ENCODE assay signal across 9 mouse cellular contexts in the genomic region with DNA sequence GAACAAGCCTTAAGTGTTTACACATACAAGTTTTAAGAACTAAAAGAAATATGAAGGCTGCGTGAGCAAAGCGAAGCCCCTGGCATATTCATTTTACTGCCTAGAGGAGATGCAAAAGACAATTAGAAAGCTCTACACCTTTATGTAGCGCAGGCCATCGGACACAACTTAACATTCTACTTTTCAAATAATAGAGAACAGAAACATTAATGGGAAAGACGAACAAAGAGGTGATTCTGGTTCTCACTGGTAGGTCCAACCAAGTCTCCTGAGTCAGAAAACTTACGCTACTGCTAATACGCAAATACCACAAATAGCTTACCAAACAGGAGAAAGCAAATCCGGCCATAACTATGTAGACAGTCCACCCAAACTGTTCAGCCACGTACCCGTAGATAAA. TPM values are rescaled to one million over a fixed set of nuclear protein-coding genes. Genes with fewer than 3 reads are reported as not detected.
DNase-seq lines count a peak whose midpoint lies in the region; ATAC-seq and TF ChIP-seq lines count a peak whose summit lies in the region.
"Had no signal": no experiment of that assay in that cellular context is flagged by ENCODE, and none has a peak within 500 bp of the region (broad histone marks: within the 10 kb centered on the region; RNA-seq: fewer than 3 reads in every experiment).

No protein-coding gene starts in this region.

- no peak for ATAC-seq in embryonic facial prominence, embryonic 11.5 days (replicated peaks; ENCODE audit: insufficient number of reproducible peaks, low FRiP score, low TSS enrichment, low read depth)
- ATAC-seq in intestine, embryonic 15.5 days = no peak
- no peak for ATAC-seq in neural tube, embryonic 12.5 days (ENCODE audit: low FRiP score, low read depth)
- no peak for ATAC-seq in frontal cortex, adult (ENCODE audit: low TSS enrichment)

- H3K27me3 ChIP-seq in embryonic facial prominence, embryonic 11.5 days (ENCODE audit: control insufficient read depth, insufficient read depth, low read length) = no peaks in the 10 kb centered on the region
- H3K27me3 ChIP-seq in intestine, embryonic 15.5 days (replicated peaks) = no peaks in the 10 kb centered on the region
- H3K27me3 ChIP-seq in neural tube, embryonic 12.5 days (replicated peaks) = no peaks in the 10 kb centered on the region

- 62% methylated on average over 10 of the region's 10 CpGs for WGBS in embryonic facial prominence, embryonic 11.5 days
- WGBS in intestine, embryonic 15.5 days = 52% methylated on average over 10 of the region's 10 CpGs
- WGBS in neural tube, embryonic 12.5 days = 65% methylated on average over 10 of the region's 10 CpGs

- peak overlapping the region; percentile 95 for H3K4me3 ChIP-seq in layer of hippocampus, adult 2 months
- peak overlapping the region; percentile 93 for H3K4me3 ChIP-seq in embryonic facial prominence, embryonic 11.5 days (ENCODE audit: low read depth, low read length)
- H3K4me3 ChIP-seq in intestine, embryonic 15.5 days (replicated peaks) = peak overlapping the region; percentile 67
- peak overlapping the region; percentile 98 for H3K4me3 ChIP-seq in neural tube, embryonic 12.5 days

- no peak overlapping the region for H3K27ac ChIP-seq in layer of hippocampus, adult 2 months
- no peak overlapping the region for H3K27ac ChIP-seq in embryonic facial prominence, embryonic 11.5 days (replicated peaks; ENCODE audit: low read depth, low read length)
- 0 out of 2 replicates have a peak overlapping the region, but pooled peaks have one; percentile 94 for H3K27ac ChIP-seq in intestine, embryonic 15.5 days
- H3K27ac ChIP-seq in neural tube, embryonic 12.5 days = no peak overlapping the region

- no peaks in the 10 kb centered on the region for H3K9me3 ChIP-seq in embryonic facial prominence, embryonic 11.5 days (replicated peaks; ENCODE audit: control insufficient read depth, low read length)
- no peaks in the 10 kb centered on the region for H3K9me3 ChIP-seq in intestine, embryonic 15.5 days
- H3K9me3 ChIP-seq in neural tube, embryonic 12.5 days = no peaks in the 10 kb centered on the region

- TF ChIP-seq CTCF in layer of hippocampus, adult 2 months (conservative IDR thresholded peaks at IDR 0.05) = no peak

- H3K36me3 ChIP-seq in embryonic facial prominence, embryonic 11.5 days (replicated peaks; ENCODE audit: control insufficient read depth, insufficient read depth, low read depth, low read length) = no peaks in the 10 kb centered on the region
- H3K36me3 ChIP-seq in intestine, embryonic 15.5 days = no peaks in the 10 kb centered on the region
- H3K36me3 ChIP-seq in neural tube, embryonic 12.5 days = peaks cover 9% of the 10 kb centered on the region; the same call in 1 of the 2 replicates

- DNase-seq in layer of hippocampus, adult 2 months (ENCODE audit: low spot score in 2 of 2) = no peak
- no peak for DNase-seq in layer of hippocampus, postnatal 25 days (ENCODE audit: extremely low spot score in 1 of 2, low spot score in 1 of 2)
- no peak for DNase-seq in embryonic facial prominence, embryonic 11.5 days (ENCODE audit: low spot score)
- no peak for DNase-seq in natural killer cell, adult 2 months (ENCODE audit: low spot score in 2 of 2)
- no peak for DNase-seq in embryo, embryonic 10.5 days (ENCODE audit: low spot score)
- DNase-seq: kidney, postnatal 14 days had no signal

- peak overlapping the region; percentile 78 for H3K4me2 ChIP-seq in embryonic facial prominence, embryonic 11.5 days (ENCODE audit: low read depth, low read length)
- peak overlapping the region; percentile 75 for H3K4me2 ChIP-seq in intestine, embryonic 15.5 days (replicated peaks)
- H3K4me2 ChIP-seq in neural tube, embryonic 12.5 days (replicated peaks) = peak overlapping the region; percentile 73

- H3K4me1 ChIP-seq in embryonic facial prominence, embryonic 11.5 days (ENCODE audit: control insufficient read depth, insufficient read depth, low read length) = no peaks in the 10 kb centered on the region
- H3K4me1 ChIP-seq in intestine, embryonic 15.5 days (replicated peaks) = peaks cover 2% of the 10 kb centered on the region; the same call in 1 of the 2 replicates
- H3K4me1 ChIP-seq in neural tube, embryonic 12.5 days = peaks cover 16% of the 10 kb centered on the region

- peak overlapping the region; percentile 93 for H3K9ac ChIP-seq in embryonic facial prominence, embryonic 11.5 days (replicated peaks; ENCODE audit: low read length)
- peak overlapping the region; percentile 96 for H3K9ac ChIP-seq in intestine, embryonic 15.5 days
- no peak overlapping the region; the same call in 1 of the 2 replicates for H3K9ac ChIP-seq in neural tube, embryonic 12.5 days

RNA-seq across cellular contexts. Expression of gene Glt8d1, which starts 0.8 kb away (rescaled TPM):
- total RNA-seq in layer of hippocampus, adult 2 months (2021) = 10 to 100 TPM; 39.9 to 49.9 TPM
- 10 to 100 TPM; 35.7 to 49.0 TPM for total RNA-seq in layer of hippocampus, postnatal 25 days (2021)
- 59.4 and 59.8 TPM in 2 replicates for polyA plus RNA-seq in embryonic facial prominence, embryonic 11.5 days (2014; fragmentation: Nextera tagmentation; extraction: Ambion mirVana)
- polyA plus RNA-seq in intestine, embryonic 15.5 days (2015; fragmentation: Nextera tagmentation; extraction: Ambion mirVana) = 44.6 and 48.6 TPM in 2 replicates
- polyA plus RNA-seq in neural tube, embryonic 12.5 days (2016; fragmentation: Nextera tagmentation; extraction: Ambion mirVana) = 59.0 and 65.4 TPM in 2 replicates

RNA-seq across cellular contexts. Expression of gene Spcs1, which starts 1.1 kb away (rescaled TPM):
- 100 to 1,000 TPM; 156 to 162 TPM for total RNA-seq in layer of hippocampus, adult 2 months (2021)
- total RNA-seq in layer of hippocampus, postnatal 25 days (2021) = 100 to 1,000 TPM; 171 to 189 TPM
- polyA plus RNA-seq in embryonic facial prominence, embryonic 11.5 days (2014; fragmentation: Nextera tagmentation; extraction: Ambion mirVana) = 293 and 321 TPM in 2 replicates
- 411 and 423 TPM in 2 replicates for polyA plus RNA-seq in intestine, embryonic 15.5 days (2015; fragmentation: Nextera tagmentation; extraction: Ambion mirVana)
- polyA plus RNA-seq in neural tube, embryonic 12.5 days (2016; fragmentation: Nextera tagmentation; extraction: Ambion mirVana) = 299 and 309 TPM in 2 replicates

RNA-seq across cellular contexts. Expression of gene Pbrm1, which starts 18.6 kb away (rescaled TPM):
- 10 to 100 TPM; 56.3 to 56.8 TPM for total RNA-seq in layer of hippocampus, adult 2 months (2021)
- total RNA-seq in layer of hippocampus, postnatal 25 days (2021) = 10 to 100 TPM; 55.3 to 59.0 TPM
- 123 and 125 TPM in 2 replicates for polyA plus RNA-seq in embryonic facial prominence, embryonic 11.5 days (2014; fragmentation: Nextera tagmentation; extraction: Ambion mirVana)
- polyA plus RNA-seq in intestine, embryonic 15.5 days (2015; fragmentation: Nextera tagmentation; extraction: Ambion mirVana) = 97.1 and 106 TPM in 2 replicates
- polyA plus RNA-seq in neural tube, embryonic 12.5 days (2016; fragmentation: Nextera tagmentation; extraction: Ambion mirVana) = 179 and 184 TPM in 2 replicates

RNA-seq across cellular contexts. Expression of gene Gnl3, which starts 18.6 kb away (rescaled TPM):
- 10 to 100 TPM; 48.8 to 54.1 TPM for total RNA-seq in layer of hippocampus, adult 2 months (2021)
- 10 to 100 TPM; 36.0 to 57.6 TPM for total RNA-seq in layer of hippocampus, postnatal 25 days (2021)
- 113 and 129 TPM in 2 replicates for polyA plus RNA-seq in embryonic facial prominence, embryonic 11.5 days (2014; fragmentation: Nextera tagmentation; extraction: Ambion mirVana)
- polyA plus RNA-seq in intestine, embryonic 15.5 days (2015; fragmentation: Nextera tagmentation; extraction: Ambion mirVana) = 127 and 151 TPM in 2 replicates
- 68.0 and 79.4 TPM in 2 replicates for polyA plus RNA-seq in neural tube, embryonic 12.5 days (2016; fragmentation: Nextera tagmentation; extraction: Ambion mirVana)

RNA-seq across cellular contexts. Expression of gene Nek4, which starts 49.2 kb away (rescaled TPM):
- 10 to 100 TPM; 19.1 to 21.9 TPM for total RNA-seq in layer of hippocampus, adult 2 months (2021)
- total RNA-seq in layer of hippocampus, postnatal 25 days (2021) = 10 to 100 TPM; 16.9 to 17.0 TPM
- polyA plus RNA-seq in embryonic facial prominence, embryonic 11.5 days (2014; fragmentation: Nextera tagmentation; extraction: Ambion mirVana) = 14.0 and 14.6 TPM in 2 replicates
- polyA plus RNA-seq in intestine, embryonic 15.5 days (2015; fragmentation: Nextera tagmentation; extraction: Ambion mirVana) = 8.5 and 9.5 TPM in 2 replicates
- polyA plus RNA-seq in neural tube, embryonic 12.5 days (2016; fragmentation: Nextera tagmentation; extraction: Ambion mirVana) = 17.7 and 19.3 TPM in 2 replicates
